Mouse (Mus musculus): ENCODE results near the gene Gm17617. TPM values are rescaled to one million over a fixed set of nuclear protein-coding genes. Genes with fewer than 3 reads are reported as not detected.

Gm17617 gene
- not detected for polyA plus RNA-seq (2017; shearing (Covaris generic))

DNA sequence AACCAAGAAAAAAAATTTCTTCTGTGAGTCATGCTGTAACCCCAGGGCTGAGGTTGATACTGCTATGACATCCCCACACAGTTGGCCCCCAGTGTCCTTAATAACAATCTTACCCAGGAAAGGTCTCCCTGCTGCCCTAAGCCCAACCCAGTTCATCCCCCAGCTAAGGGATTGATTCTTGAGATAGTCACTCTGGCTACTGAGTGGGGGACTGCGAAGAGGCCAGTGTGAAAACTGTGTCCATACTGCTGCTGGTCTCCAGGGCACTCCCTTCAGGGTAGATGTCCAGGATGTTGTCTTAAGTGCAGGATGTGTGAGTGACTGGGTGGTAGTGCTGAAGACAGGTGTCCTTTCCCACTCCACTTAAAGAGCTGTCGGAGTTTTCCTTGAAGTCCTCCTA, at the start of gene Gm17617:
TSS of gene Gm17617 (minus strand) at position 101 of the 400 bp plus-strand sequence.

DNA sequence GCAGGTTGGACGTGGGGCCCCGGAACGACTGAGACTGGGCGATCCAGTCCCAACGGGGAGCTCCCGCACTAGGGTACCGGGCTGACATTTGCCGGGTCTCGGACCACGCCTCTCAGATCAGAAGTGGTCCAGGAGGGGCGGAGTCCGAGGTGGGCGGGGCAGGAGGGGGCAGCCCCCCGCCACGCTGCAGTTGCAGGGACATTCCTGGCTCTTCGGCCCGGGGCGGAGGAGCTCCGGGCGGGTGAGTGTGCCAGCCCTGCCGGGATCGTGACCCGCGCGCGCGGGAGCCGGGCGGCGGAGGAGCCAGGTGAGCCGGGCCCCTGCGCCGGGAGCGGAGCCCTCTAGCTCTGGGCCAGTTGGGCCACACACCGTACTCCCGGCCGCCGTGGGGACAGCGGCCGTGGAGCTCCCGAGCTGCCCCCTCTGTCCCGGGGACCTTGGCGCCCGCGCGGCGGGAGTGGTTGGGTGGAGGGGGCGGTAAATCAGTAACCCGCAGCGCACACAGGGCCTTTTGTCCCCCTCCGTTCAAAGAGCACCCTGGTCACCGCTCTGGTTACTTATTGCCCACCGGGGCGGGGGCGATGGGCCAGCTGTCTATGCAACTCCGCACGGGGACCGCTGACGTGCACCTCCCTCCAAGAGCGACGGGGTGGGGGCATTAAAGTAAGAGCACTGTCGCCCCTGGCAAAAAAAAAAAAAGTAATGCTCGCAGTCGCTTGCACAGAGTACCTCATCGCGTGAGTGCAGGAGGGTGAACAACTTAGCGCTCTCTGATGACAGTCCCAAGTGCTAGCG, 19.5 kb upstream of the Gm17617 start, which contains the start of gene Fgfr4:
TSS of gene Fgfr4 (plus strand) at position 20 of the 795 bp plus-strand sequence.

DNA sequence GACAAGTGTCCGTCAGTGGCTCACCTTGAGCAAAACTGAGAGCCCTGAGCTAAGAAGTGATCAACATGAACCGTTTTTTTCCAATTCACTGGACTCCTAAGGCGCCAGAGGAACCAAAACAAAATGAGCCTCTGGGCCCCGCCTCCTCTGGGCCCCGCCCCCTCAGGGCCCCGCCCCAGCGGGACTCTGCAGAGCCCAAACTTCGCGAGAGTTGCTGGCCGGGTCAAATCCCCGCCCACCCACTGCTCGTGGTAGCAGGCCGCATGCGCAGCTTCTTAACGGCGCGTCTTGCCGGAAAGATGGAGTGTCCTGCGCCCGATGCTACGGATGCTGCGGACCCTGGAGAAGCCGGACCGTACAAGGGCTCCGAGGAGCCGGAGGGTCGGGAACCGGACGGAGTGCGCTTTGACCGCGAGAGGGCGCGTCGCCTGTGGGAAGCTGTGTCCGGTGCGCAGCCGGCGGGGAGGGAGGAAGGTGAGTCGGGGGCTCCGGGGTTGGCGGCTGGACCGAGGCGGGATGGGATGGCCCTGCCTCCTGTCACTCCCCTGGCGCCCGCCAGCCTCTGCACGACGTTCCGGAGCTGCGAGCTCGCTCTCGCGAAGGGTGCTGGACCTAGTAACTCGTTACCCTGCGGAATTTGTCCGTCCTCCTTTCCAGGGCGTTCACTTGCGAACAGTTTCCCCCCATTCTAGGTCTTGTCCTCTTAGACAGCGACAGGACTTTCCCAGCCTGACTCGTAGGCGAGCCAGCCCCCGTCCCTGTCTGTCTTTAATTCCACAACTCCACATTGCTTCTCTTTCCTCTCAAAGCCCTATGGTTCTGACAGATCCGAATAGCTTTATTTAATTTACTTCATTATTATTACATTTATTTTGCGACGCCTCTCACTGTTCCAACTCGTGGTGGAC, 28.0 kb downstream of the Gm17617 start, which contains the start of gene Zfp346:
TSS of gene Zfp346 (plus strand) at position 267 of the 908 bp plus-strand sequence.

DNA sequence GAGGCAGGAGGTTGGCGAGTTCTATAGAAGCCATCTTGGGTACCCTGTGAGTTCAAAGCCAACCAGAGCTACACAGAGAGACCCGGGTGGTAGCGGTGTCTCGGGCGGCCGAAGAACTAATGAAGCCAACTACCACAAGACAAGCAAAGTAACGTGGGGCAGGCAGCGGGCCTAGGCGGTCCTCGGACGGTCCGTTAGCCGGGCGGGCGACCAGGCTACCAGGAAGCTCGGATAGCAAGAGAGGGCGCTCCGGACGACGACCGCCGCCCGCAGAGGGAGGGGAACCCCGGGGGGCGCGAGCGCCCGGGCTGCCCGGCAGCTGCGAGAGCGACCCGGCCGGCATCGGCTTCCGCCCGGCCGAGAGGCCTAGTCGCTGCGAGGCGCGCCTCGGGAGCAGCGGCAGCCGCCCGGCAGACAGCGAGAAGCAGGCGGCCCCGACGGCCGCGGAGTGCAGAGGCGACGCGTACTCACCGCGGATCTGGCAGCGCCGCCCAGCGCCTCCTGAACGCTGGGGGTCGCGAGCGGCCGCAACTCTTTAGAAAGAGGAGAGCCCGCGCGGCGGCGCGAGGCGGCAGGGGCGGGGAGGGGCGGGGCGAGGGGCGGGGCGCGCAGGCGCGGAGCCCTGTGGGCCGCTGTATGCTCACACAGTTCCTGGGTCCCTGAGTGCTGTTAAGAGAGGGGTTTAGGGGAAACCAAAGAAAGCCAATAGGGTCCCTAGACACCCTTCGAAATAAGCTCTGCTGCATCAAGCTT, 33.4 kb downstream of the Gm17617 start, which contains the start of gene Uimc1:
TSS of gene Uimc1 (minus strand) at position 575 of the 753 bp plus-strand sequence.

Other genes starting within 250 kb of the Gm17617 start
- gene Unc5a, start 184.1 kb downstream of the Gm17617 start, polyA plus RNA-seq (2017; shearing (Covaris generic)): 0.30 TPM
- 1.3 TPM for gene Hk3, start 112.2 kb downstream of the Gm17617 start, polyA plus RNA-seq (2017; shearing (Covaris generic))
- gene Uimc1, start 33.2 kb downstream of the Gm17617 start, polyA plus RNA-seq (2017; shearing (Covaris generic)): 79.3 TPM
- gene Zfp346, start 28.2 kb downstream of the Gm17617 start, polyA plus RNA-seq (2017; shearing (Covaris generic)): 37.3 TPM
- gene Fgfr4, start 19.1 kb upstream of the Gm17617 start, polyA plus RNA-seq (2017; shearing (Covaris generic)): not detected
- gene Nsd1, start 76.2 kb upstream of the Gm17617 start, polyA plus RNA-seq (2017; shearing (Covaris generic)): 101 TPM
- gene Prelid1, start 187.0 kb upstream of the Gm17617 start, polyA plus RNA-seq (2017; shearing (Covaris generic)): 473 TPM
- 12.5 TPM for gene Rab24, start 188.4 kb upstream of the Gm17617 start, polyA plus RNA-seq (2017; shearing (Covaris generic))
- gene Mxd3, start 196.3 kb upstream of the Gm17617 start, polyA plus RNA-seq (2017; shearing (Covaris generic)): 3.9 TPM
- gene Lman2, start 229.2 kb upstream of the Gm17617 start, polyA plus RNA-seq (2017; shearing (Covaris generic)): 192 TPM
- 159 TPM for gene Rgs14, start 236.2 kb upstream of the Gm17617 start, polyA plus RNA-seq (2017; shearing (Covaris generic))

Measured in CD4-positive, CD25-positive, alpha-beta regulatory T cell, adult 9 weeks (primary cell).